Mouse (Mus musculus) lung, embryonic 14.5 days (tissue): ENCODE results near the gene Kcne1. TPM values are rescaled to one million over a fixed set of nuclear protein-coding genes. Genes with fewer than 3 reads are reported as not detected.

Experiments used
- ATAC-seq: fragments of 200-750 bp; cut with Nextera tagmentation; 2 replicates; pipeline ENCODE4 v1.8.0; 2017; ENCODE audit warnings: mild to moderate bottlenecking, moderate TSS enrichment, moderate library complexity; ENCODE audit not compliant: insufficient read depth
- DNase-seq: peaks from one replicate; pipeline ENCODE4 v3.0.0-alpha.2; 2015
- H3K27ac ChIP-seq: fragments of 300-500 bp; sonication (generic); 2 replicates; pipeline ENCODE4 v1.5.1; 2014; ENCODE audit warnings: low read depth, mild to moderate bottlenecking, moderate library complexity
- H3K27me3 ChIP-seq: fragments of 300-500 bp; sonication (generic); 2 replicates; pipeline ENCODE4 v1.6.1; 2014; ENCODE audit warnings: low read length, control low read depth; ENCODE audit not compliant: insufficient read depth
- H3K36me3 ChIP-seq: fragments of 300-500 bp; sonication (generic); 2 replicates; pipeline ENCODE4 v1.6.1; 2014; ENCODE audit warnings: control low read depth; ENCODE audit not compliant: insufficient read depth
- H3K4me1 ChIP-seq: fragments of 300-500 bp; sonication (generic); 2 replicates; pipeline ENCODE4 v1.6.1; 2014; ENCODE audit warnings: antibody characterized with exemption, control low read depth; ENCODE audit not compliant: insufficient read depth
- H3K4me2 ChIP-seq: fragments of 300-500 bp; sonication (generic); 2 replicates; pipeline ENCODE4 v1.6.1; 2014; ENCODE audit warnings: mild to moderate bottlenecking
- H3K4me3 ChIP-seq: fragments of 300-500 bp; sonication (generic); 2 replicates; pipeline ENCODE4 v1.5.1; 2014; ENCODE audit warnings: low read depth, low read length
- H3K9ac ChIP-seq: fragments of 300-500 bp; sonication (generic); 2 replicates; pipeline ENCODE4 v1.6.1; 2014
- H3K9me3 ChIP-seq: fragments of 300-500 bp; sonication (generic); 2 replicates; pipeline ENCODE4 v1.6.1; 2016; ENCODE audit warnings: low read depth, low read length, control low read depth
- CTCF ChIP-seq: IDR thresholded peaks from 2 replicates; pipeline ENCODE4 v1.5.1; 2016; ENCODE audit warnings: antibody characterized with exemption, low read depth
- WGBS: fragments of 180-500 bp; shearing (Covaris S2); extraction: QIAGEN DNeasy Blood & Tissue Kit; methylation state at CpG from one replicate; pipeline ENCODE4 v1.1.7; 2014; 5-methylcytosine and 5-hydroxymethylcytosine counted together
- polyA plus RNA-seq: library from polyadenylated mRNA; unstranded; fragments of >200 nt; fragmentation: Nextera tagmentation; extraction: Ambion mirVana; gene quantifications from 2 replicates; pipeline ENCODE4 v1.2.1, GENCODE M21; 2014

The Kcne1 gene
- polyA plus RNA-seq, 1 experiment from 2014 or later: 0.22 TPM

DNA sequence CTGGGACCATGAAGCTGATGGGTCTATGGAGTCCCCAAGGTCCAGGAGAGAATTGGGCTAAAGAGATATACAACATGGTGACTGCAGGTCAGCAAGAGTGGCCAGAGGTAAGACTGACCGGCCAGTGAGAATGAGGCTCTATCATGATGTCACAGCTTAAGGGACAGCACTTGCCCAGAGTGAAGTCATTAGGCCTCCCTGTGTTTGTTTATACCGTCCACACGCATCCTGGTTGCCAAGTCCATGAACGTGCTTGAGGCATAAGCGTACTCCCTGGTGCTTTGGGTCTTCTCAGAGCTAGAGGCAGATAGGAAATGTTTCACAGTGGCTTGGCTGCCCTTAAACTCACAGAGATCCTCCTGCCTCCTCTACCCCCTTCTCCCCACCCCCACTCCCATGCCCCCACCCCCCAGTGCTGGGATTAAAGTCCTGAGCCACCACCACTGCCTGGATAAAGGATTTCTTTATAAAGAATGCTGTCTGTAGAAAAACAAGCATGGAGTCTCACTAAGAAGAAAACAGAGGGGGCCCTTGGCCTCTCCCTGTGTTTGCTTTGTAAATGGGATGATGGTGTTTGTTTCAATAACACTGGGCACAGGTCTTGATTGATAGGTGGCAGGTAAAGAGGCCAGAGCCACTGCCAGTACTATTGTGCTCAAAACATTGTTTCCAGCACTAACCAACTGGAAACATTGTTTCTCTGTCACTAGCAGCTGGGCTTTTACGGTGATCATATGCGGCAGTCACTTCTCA is 34.8 kb downstream of the Kcne1 start:
- 35% methylated on average over 7 of the region's 7 CpGs for whole genome bisulfite sequencing
- no peak overlapping the region for H3K27ac ChIP-seq
- no peak overlapping the region for H3K4me3 ChIP-seq
- TF ChIP-seq CTCF: no peak
- ATAC-seq (peak; percentile 73), DNase-seq (peak; percentile 59)
- H3K9me3 ChIP-seq: no peaks in the 10 kb centered on the region
- no peaks in the 10 kb centered on the region for H3K4me1 ChIP-seq
- no peaks in the 10 kb centered on the region for H3K36me3 ChIP-seq
- no peak overlapping the region for H3K4me2 ChIP-seq
- no peaks in the 10 kb centered on the region for H3K27me3 ChIP-seq
- no peak overlapping the region for H3K9ac ChIP-seq

GRCm38 (mm10) chr16:92321341-92321740 is 37.9 kb downstream of the Kcne1 start, which contains the start of gene Fam243:
Fam243 (minus strand) TSS chr16:92321441.
- TF ChIP-seq CTCF: no peak
- Histone ChIP-seq H3K27ac (no peak within 1 kb of the TSS), H3K4me2 (no peak within 1 kb of the TSS), H3K9me3 (no peaks in the 10 kb centered on the region), H3K9ac (no peak within 1 kb of the TSS), H3K27me3 (no peaks in the 10 kb centered on the region), H3K36me3 (no peaks in the 10 kb centered on the region), H3K4me3 (no peak within 1 kb of the TSS), H3K4me1 (no peaks in the 10 kb centered on the region)
- ATAC-seq (no peak), DNase-seq (no peak)
- WGBS: 86% methylated on average over 8 of the region's 8 CpGs

DNA sequence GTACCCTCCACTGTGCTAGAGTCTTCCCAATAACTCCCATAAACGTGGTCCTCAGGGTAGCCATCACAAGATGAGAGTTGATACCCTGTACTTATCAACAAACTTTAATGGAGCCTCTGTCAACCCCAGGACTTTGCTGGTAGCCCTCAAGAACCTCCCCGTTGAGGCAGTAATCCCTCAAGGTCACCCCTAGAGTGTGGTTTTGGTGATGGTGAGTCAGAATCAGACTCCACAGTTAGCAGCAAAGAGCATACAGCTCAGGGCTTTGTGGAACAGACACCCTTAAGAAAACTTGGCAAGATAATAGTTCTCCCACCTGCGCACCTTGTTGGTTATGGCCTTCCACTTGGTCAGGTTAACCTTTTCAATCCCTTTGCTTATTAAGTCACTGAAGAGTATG is 38.9 kb downstream of the Kcne1 start:
- H3K36me3 ChIP-seq: no peaks in the 10 kb centered on the region
- H3K27ac ChIP-seq: no peak overlapping the region
- no peaks in the 10 kb centered on the region for H3K9me3 ChIP-seq
- H3K27me3 ChIP-seq: no peaks in the 10 kb centered on the region
- no peak overlapping the region for H3K9ac ChIP-seq
- ATAC-seq (no peak), DNase-seq (no peak)
- no peak overlapping the region for H3K4me2 ChIP-seq
- H3K4me3 ChIP-seq: no peak overlapping the region
- no peak for TF ChIP-seq CTCF
- no peaks in the 10 kb centered on the region for H3K4me1 ChIP-seq
- 71% methylated on average over 3 of the region's 3 CpGs for WGBS

GRCm38 (mm10) chr16:92319353-92320109 is 39.7 kb downstream of the Kcne1 start:
- Histone ChIP-seq H3K27ac (no peak overlapping the region), H3K36me3 (no peaks in the 10 kb centered on the region), H3K4me3 (no peak overlapping the region), H3K27me3 (no peaks in the 10 kb centered on the region), H3K9me3 (no peaks in the 10 kb centered on the region), H3K4me1 (no peaks in the 10 kb centered on the region), H3K9ac (no peak overlapping the region), H3K4me2 (no peak overlapping the region)
- no peak for ATAC-seq
- WGBS: 54% methylated on average over 20 of the region's 20 CpGs
- peak; percentile 65 for TF ChIP-seq CTCF
- DNase-seq: peak; percentile 55

DNA sequence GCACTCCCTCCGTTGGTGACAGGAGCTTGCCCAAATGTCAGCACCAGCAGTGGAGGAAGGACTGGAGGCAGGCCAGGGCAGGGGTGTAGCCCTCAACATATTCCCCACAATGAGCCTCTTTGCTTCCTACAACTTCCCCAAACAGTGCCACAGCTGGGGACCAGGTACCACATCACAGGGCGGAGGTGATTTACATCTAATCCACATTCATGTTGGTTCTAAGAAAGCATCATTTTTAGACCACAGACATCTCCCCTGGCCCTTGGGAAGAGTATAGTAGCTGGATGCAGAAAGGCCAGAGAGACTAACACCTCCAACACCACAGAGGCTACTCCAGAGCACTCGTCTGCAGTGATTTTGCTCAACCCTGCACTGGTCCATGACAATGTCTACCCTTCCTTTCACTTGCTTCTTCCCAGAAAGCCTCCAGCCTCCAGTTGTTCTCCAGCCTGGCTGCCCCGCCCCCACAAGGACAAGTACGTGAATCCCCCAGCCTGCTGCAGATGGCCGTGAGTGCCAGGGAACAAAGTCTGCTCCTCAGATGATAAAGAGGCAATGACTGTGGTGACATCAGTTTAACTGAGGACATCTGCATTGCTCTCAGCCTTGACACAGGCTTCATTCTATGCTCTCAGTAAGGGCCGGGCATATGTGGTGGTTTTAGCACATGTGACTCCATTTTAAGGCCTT is 43.1 kb downstream of the Kcne1 start:
- no peak for DNase-seq
- H3K4me1 ChIP-seq: no peaks in the 10 kb centered on the region
- H3K4me2 ChIP-seq: no peak overlapping the region
- H3K27me3 ChIP-seq: no peaks in the 10 kb centered on the region
- no peak for ATAC-seq
- H3K4me3 ChIP-seq: no peak overlapping the region
- 68% methylated on average over 7 of the region's 7 CpGs for WGBS
- TF ChIP-seq CTCF: no peak
- no peak overlapping the region for H3K9ac ChIP-seq
- no peaks in the 10 kb centered on the region for H3K9me3 ChIP-seq
- H3K27ac ChIP-seq: no peak overlapping the region
- H3K36me3 ChIP-seq: peaks cover 13% of the 10 kb centered on the region; the same call in 1 of the 2 replicates

DNA sequence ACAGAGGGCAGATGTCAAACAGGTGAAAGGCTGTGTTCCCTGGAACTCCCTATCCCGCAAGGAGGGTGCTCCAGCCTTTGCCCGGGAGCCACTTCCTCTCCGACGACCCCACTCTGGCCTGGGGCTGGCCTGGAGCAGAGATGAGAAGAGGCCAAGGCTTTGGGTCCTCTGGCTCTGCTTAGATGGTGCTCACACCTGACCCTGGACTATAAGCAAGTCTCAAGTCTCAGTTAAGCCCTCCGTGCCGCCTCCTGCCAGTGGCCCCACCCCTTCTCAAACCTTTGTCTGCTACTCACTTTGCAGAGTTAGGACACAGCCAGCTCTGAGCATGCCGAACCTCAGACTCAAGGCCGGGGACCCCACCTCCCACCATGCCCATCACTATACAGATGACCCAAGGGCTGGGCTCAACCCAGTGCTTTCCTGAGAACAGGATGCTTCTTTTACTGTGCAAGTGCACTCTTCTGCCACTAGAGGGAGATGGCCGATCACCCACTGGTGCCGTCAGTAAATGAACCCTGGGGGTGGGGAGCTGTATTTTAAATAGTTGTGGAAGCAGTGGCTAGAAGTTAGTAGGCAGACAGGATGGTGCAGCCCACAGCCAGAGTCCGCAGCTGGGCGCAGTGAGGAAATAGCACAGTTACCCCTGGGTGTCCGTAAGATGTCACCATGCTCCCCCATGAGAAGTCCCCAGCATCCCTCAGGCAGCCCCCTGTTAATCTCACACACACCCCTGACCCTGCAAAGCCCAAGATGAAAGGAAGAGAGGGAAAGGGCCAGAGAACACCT is 45.1 kb downstream of the Kcne1 start:
- TF ChIP-seq CTCF: peak; percentile 96
- DNase-seq: peak; percentile 88
- Histone ChIP-seq H3K27ac (no peak overlapping the region), H3K4me1 (no peaks in the 10 kb centered on the region), H3K4me3 (no peak overlapping the region), H3K36me3 (peaks cover 27% of the 10 kb centered on the region; the same call in 1 of the 2 replicates), H3K27me3 (no peaks in the 10 kb centered on the region), H3K9ac (no peak overlapping the region), H3K9me3 (no peaks in the 10 kb centered on the region), H3K4me2 (no peak overlapping the region)
- peak; percentile 78 for ATAC-seq
- 47% methylated on average over 13 of the region's 13 CpGs for WGBS
